Mouse (Mus musculus) urinary bladder, adult 18-20 months (tissue): ENCODE data around the gene Gm5737.
A peak's percentile ranks its signal among the peaks of the same experiment; 100 is the strongest.

Source experiments
- DNase-seq, 2 experiments: peaks; one replicate each; pipeline ENCODE4 v3.0.0; 2022; ENCODE audit warnings: low spot score in 2 of 2, mixed read lengths in 2 of 2

Gm5737 gene

DNA sequence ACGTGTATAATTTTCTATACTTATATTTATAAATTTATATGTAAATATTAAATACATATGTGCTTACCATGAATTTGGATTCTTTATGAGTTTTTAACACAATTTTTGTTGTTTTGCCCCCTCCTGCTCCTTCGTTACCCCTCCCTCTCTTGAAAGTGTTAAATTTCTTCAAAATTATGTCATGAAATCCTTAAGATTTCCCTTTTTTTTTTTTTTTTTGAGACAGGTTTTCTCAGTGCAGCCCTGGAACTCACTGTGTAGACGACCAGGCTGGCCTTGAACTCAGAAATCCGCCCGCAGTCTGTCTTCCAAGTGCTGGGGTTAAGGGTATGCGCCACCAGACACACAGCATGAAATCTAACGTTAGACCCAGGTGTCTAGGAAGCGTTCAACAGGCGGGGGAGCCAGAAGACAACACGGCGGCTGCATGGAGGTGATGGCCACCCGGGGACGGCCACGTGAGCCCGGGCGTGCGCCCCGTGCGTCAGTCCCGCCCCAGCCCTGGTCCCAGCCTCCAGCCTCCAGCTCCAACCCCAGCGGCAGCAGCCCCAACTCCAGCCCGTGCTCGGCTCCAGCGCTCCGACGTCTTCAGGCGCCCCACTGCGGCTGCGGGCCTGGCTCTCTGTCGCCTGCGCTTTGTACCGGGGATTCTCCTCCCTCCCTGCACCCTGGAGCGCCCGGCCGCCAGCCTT, 30.3 kb downstream of the Gm5737 start, which contains the start of gene Eef2k:
Gene Eef2k (plus strand): TSS at position 487 of the 692 bp plus-strand sequence.
- DNase-seq = peak; percentile 80 to 91

DNA sequence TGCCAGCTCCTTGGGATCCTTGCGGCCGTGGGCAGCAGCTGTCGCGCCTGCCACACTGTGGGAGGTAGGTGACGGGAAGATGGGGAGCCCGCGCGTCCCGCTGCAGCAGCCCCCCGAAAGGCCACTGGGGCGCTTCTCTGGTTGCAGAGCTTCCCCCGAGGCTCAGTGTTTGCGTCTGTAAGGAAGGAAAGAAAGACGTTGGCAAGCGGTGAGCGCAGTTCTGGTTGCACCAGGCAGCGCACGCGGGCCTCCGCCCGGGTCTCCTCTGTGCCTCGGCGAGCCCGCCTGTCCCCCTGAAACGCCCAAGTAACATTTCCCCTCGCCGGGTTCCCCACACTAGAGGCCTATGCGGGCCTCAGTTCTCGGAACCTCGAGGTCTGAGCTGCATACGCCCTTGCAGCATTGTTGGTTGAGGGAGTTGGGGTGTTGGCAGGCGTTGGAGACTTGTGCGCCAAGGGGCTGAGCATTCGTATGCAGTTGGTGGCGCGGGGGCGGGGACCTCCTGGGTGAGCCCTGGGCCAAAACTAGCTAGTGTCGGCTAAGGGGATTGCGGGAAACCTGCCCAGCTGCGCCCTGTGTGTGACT, 31.0 kb downstream of the Gm5737 start:
- peak; percentile 72 to 84 for DNase-seq

DNA sequence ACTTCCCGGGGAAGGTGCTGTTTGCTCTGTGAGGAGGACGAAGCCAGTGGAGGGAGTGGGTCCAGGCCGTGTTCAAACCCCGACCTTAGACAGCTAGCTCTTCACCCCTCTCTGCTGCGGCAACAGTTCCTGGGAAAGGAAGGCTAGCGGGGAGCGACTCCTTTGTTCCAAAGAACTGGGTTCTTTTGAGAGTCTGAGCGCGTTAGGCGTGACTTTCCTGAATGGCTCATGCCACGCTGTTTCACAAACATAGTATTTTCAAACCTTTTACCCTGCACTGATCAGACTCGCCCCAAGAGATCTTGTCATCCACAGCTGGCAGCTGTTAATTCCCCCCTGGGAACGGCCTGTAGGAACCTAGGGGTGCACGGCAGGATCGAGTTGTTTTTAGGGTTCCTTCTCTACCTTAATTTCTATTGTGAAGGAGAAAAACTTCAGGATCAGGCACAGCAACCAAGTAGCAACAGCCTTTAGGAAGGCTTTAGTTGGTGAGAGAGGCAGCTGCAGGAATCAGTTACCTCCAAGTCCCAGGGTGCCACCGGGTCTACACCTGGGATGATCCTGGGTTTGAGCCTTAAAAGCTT, 31.8 kb downstream of the Gm5737 start:
- peak in 1 of 2 experiments; percentile 39 for DNase-seq

DNA sequence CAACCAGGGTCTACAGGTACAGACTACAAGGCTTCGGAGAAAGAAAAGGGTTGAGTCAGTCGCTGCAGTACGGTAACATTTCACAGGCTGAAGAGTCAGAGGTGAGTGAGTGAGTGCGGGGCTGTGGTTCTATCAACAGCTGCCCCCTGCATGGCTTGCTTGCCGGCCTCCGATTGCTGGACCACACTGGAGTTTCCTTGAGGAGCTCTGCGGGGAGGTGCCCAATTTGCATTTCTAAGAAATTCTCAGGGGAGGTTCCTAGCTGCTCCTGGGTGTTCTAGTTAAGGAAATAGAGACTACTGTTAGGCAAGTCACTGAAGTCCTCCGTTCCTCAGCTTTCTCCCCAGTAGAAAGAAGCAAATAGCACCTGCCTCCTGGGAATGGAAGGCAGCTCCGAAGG, 32.5 kb downstream of the Gm5737 start:
- DNase-seq = no peak

DNA sequence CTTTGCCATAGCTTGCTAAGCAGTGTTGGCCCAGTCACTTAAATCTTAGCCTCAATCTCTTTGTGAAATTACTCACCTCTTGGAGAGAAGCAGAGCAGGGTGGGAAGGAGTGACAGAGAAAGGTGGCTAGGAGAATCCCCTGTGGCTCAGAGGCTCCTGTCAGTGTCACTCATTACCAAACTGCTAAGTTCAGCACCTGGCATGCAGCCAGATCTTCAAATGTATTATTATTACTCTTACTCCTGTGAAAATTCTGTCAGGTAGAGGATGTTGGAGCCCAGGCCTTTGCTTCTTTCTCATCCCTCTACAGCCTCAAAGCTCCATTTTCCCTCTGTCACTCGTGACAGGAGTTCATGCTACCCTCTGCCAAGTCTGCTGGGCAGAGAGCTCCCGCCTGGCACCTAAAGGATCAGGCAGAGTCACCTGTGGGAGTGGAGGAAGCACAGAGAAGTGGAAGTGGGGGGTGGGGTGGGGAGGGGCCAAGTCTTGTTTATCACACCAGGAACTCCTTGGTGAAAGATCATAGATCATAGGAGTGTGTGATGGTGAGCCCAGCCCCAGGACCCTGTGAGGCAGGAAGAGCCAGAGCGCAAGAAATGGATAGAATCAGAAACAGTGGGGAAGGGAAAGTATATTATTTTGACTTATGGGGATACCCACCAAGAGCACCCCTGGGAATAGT, 36.8 kb downstream of the Gm5737 start:
- no peak for DNase-seq

DNA sequence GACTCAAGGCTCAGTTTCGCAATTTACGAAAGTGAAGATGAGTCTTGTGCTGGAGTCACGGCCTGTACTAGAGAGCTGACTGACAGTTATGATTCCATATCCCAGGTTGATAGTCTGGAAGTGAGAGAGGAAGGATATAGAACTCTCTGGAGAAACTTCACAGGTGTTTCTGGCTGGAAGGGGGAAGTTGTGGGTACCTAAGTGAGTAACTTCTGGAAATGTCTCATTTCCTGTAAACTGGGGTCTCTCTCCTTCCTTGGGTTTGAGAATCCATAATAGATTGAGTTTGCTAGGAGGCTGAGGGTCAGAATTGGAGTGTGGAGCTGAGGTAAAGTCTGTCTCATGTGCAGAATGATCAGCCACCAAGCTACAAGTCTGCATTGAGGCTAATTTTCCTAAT, 38.0 kb downstream of the Gm5737 start:
- no peak for DNase-seq

DNA sequence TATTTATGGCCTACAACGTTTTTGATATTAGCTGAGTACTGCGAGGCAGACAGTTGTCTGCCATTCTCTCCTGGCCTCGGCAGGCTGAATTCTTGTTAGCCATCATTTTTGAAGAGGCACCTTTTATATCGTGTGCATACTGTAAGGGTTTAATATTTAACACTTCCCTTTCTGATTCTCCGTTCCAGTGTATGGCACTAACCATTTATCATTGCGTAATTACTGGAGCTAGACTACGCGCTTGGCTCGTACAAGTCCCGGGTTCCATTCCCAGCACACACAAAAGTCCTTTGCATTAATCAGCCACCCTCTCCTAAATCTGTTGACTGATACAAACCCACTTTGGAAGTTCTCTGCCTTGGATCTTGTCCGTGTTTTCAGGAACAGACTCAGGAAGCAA, 47.7 kb downstream of the Gm5737 start:
- DNase-seq = no peak

DNA sequence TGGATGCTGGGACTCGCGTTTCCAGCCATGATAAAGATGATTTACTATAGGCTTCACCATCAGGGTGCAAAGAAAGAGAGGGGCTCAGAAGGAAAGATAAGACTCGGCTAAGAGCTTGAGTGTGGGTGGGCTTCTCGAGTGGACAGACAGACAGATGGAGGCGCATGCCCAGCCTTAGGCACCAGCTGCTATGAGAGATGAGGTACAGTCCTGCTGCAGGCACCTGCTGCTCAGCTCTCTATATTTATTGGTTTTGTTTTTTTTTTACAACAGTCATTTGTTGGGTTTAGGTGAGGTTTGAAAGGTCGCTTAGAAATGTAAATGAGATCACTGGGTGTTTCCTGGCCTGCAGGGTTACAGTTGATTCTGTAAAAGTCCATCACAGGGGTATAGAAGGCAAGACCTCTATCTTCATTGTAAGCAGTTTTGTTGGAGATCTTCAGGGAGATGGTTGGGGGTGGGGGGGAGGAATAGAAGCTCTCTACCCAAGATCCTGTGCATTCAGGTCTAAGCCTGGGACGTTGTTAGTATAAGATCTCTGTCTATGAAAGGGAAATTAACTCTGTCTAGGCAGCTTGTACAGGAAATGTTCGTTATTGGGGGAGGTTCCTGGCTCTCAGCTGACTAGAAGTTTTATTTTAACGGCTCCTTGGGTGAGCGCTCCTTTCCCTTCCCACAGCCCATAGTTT, 48.8 kb downstream of the Gm5737 start:
- DNase-seq = no peak

DNA sequence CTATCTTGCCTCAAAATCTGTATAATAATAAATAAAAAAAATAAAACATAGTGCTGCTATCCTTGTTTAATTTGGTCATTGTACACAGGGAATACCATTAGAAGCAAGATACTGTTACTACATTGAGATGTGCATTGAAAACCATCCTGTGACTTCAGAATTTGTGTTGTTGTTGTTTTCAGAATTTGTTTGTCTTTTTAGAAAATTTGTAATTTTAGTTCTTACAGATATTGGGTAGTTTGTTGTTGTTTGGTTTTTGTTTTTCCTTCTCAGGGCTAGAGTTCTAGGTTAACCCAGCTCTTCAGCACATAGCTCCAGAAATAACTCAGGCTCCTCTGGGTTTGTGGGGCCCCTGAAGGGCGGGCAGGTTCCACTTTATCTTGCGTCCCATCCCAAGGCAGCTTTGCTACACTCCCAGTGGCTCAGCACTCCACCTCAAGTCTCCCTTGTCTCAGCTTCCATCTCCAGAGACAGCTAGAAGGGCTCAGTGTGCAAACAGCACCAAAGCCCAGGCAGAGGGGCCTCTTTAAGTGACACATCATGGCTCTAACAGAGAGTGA, 49.4 kb downstream of the Gm5737 start:
- no peak for DNase-seq

DNA sequence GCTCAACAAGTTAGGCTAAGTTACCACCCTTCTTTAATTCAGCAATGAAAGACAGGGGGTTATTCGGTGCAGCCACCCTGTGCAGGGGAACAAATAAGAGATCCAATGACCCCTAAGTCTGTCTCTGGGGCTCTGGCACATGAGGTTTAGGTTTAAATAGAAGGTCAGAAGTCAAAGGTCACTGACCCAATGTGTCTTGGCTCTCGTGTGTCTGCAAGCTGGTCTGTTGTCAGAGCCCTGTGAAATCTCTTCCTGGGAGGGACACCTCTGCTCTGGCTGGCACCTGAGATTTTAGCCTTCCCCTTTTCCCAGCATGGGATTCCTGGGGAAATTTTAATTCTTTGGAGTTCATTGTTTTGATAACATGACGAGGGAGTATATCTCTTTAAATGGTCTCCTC, 50.0 kb downstream of the Gm5737 start:
- DNase-seq = no peak

DNA sequence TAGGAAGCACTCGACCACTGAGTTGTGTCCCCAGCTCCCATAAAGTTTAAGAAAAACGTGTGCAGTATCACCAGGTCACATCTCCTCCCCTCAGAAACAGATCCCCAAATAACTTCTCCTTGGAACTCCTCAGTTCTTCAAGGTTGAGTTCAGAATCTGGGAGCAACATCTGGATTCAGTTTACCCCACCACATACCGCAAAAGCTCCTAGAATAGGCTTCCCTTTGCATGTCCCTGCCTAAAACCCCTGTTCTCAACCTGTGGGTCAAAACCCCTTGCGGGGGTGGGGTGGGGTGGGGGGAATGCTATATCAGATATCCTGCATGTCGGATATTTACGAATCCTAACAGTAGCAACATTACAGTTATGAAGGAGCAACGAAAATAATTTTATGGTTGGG, 50.5 kb downstream of the Gm5737 start:
- DNase-seq = no peak

DNA sequence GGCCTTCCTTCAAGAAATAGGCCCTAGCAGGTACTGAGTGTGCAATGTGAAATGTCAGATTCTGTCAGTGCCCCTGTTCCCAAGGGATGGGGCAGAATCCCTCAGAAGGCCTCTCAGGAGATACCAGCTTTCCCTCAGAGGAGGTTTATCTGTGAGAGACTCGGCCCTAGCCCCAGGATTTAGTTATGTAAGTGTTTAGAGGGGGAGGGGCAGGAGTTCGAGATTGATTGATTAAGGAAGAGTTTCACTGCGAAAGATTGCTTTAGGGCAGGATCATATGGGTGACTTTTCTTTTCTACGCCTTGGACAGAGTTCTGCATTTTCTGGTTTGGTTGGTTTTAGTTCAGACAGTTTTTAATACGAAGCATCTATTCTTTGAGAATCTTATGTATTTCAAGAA, 51.3 kb downstream of the Gm5737 start:
- no peak for DNase-seq

DNA sequence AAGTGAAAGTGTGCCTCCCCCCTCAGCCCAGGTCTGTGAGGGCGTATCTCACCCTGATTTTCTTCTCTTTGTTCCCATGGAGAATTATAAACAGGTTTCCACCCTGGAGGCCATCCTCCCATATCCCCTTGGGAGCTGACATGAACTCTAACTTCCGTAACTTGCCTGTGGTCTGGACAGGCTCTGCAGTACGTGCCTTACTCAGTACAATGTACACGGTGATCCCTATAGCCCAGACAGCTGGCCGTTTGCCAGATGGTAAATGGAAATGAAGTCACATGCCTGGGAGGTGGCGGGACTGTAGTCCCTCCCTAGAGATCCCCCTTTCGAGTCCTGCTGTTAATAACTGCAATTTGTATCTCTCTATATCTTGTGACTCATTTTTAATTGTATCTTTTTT, 52.9 kb downstream of the Gm5737 start:
- peak in 1 of 2 experiments; percentile 50 for DNase-seq

DNA sequence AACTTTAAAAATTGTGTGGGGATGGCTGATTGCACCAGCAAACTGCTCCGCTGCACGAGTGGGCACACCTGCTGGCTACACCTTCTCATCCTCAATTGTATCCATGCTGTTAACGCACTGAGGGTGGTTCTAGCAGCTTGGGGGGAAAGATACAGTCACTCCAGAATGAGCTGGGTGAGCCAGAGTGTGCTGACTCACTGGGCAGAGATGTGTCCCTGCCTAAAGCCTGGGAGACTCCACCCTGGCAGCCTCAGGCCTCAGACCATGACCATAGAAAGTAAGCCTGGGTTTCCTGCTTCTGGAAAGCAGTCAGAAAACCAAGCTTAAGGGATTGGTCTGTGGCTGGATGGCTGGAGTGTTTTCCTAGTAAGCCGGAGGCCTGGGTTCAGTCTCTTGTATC, 53.7 kb downstream of the Gm5737 start:
- peak in 1 of 2 experiments; percentile 78 for DNase-seq

DNA sequence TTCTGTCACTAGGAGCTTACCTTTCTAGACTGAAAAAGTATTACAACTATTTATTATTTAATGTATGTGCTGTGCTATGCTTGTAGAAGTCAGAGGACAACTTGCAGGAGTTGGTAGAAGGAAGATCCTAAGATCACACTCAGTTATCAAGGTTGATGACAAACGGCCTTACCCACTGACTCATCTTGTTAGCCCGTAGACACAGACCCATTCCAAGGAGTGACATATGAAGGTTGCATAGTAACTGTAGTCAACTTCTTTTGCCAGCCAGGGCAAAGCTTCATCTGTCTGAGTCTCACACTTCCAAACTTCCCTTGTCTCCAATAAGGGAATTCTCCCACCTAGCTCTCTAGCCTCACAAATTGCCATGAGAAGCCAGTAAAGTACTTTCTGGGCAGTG, 54.5 kb downstream of the Gm5737 start:
- no peak for DNase-seq

DNA sequence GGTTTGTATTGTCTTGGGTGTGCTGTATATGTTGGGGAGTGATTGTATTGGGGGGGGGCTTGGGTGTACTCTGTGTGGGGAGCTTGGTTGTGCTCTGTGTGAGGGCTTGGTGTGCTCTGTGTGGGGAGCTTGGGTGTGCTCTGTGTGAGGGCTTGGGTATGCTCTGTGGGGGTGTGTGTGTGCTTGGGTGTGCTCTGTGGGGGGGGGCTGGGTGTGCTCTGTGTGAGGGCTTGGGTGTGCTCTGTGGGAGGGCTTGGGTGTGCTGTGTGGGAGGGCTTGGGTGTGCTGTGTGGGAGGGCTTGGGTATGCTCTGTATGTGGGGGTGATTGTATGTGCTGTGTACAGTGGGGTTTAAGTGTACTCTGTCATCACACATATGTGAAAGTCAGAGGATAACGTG, 55.6 kb downstream of the Gm5737 start:
- DNase-seq = no peak

DNA sequence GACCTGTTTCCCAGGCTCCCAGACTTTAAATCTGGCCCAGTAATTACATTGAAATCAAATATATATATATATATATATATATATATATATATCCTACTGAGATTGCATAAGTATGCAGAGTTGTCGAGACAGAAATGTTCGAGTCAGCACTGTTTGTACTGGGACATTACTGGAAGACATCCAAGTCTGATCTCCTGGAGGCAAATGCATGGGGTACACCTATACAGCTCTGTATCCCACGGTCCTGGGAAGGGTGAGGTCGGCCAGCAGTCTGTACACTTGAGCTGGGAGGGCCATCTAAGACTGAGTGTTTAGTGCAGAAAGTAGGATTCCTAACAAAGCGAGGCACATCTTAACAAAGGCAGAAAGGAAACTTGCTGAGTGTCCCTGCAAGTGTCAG, 57.7 kb downstream of the Gm5737 start:
- DNase-seq = no peak

DNA sequence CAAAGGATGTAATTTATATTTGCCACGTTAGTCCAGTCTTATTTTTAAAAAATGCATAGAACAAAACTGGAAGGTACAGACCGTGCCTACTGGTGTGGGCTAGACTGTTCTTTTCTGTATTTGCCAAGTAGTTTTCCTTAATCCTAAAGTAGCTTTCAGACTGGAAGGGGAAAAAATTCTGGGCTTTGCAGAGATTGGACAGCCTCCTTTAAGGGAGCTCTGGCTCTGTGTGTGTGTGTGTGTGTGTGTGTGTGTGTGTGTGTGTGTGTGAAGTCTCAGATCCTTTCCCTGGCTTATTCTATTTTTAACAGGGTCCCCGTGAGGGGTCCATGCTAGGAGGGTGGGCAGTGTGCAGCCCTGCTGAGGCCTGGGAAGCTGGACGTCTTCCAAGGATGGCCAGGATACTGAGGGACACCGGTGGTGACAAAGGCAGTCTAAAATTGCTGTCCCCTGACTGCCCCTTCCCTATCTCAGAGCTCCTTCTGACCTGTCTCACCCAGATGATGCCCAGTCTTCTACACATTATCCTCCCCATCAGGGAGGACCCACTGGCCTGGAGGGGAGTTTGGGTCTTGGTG, 58.4 kb downstream of the Gm5737 start:
- no peak for DNase-seq

DNA sequence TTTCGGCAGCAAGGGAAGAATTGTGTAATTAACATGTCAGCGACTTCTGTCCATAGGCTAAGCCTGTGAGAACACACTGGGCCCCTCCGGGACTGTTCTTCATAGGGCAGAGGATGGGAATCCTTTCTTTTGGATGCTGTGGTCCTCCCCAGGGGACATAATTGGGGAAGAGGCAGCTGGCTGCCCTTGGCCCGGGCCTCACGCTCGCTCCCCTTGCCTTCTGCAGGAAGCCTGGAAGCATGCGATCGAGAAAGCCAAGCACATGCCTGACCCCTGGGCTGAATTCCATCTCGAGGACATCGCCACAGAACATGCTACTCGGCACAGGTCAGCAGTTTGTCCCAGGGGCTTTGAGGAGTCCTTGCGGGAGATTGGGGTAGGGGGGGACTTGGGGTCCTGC, 60.9 kb downstream of the Gm5737 start:
- no peak for DNase-seq

DNA sequence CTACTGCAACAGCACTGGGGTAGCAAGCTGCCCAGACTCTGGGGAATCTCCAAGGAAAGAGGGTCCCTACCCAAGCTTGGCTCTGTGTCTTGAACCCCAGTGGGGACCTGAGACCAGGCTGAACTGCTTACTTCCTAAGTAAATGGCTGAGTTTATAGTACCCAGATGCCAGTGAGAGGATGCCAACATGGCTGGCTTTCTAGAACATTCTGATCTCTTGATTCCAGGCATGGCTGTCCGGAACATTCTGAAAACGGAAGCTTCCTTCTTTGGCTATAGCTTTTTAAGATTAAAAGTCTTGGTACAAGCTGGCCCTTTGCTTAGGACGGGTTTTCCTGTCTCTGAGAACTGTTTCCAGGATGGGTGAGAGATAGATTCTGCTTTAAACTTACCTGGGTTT, 61.9 kb downstream of the Gm5737 start:
- no peak for DNase-seq

DNA sequence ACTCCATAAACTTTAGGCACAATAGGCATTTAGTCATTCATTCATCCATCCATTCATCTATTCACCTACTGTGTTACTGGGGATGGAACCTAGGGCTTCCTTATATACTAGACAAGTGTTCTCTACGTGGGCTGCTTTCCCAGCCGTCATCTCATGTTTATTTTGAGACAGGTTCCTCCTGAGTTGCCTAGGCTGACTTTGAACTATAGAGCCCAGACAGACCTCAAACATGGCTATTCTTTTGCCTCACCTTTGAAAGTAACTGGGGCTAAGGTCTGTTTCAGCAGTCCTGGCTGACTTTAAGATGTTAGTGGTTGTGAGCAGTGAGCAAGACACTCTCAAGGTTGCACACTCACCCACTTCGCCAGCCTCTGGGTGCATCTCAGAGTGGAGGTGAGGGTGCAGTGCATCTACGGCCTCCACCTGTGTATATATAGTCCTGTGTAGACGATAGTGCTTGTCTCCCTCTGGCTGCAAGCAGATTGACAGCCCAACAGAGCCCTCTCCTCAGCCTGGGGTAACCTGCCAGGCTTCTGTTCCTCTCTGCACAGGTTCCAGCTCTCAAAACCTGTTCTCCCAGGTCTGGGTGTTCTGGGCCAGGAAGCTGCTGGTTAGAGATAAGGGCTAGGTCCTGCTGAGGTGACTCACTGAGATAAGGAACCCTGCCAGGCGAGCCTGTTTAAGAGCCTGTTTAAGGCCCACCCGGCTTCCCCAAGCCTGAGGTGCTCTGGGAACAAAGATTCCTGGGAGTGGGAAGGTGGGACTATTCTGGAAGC, 62.8 kb downstream of the Gm5737 start:
- DNase-seq = peak; percentile 47 to 80
